Mouse (Mus musculus) testis, postnatal 14 days (tissue): ENCODE measurements at regions not wholly inside any gene's neighbourhood (a gene's known extent, or its start where the extent isn't known, plus 50 kb on each side); places are given as distances from the start of the nearest gene placed in this dataset.

ENCODE experiments used
- DNase-seq: peaks from one replicate; pipeline ENCODE4 v3.0.0; 2021; ENCODE audit warnings: low spot score

DNA sequence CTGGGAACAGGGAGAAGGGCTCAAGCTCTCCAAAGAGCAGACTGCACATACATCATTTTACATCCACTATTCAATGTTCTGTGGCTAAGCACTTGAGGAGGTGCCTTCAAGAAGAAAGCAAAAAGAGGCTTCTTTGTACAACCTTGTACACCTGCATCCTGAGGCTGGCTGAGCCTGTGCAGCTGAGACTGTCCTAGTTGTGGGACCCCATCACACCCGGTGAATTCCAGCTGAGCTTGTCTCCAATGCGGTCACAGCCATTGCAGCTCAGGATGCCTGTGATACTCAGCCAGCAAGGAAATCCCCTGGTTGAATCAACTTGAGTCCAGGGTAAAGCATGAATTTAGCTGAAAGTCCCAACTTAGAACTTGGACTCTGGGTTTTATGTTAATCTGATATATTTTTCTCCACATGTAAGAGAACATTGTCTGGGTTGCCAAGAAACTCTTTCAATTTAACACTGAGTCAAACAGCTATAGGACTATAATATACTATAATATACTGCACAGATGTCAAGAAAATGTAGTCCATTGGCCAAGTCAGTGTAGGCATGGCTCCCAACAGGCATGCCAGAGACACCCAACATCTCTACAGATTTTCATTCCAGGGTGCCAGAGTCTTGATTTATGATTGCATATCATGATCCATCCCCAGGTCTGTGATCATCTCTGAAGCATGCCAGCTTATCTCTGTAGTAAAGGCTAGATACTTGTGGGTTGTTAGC, 599.2 kb downstream of the Pard3 start:
- no peak for DNase-seq

DNA sequence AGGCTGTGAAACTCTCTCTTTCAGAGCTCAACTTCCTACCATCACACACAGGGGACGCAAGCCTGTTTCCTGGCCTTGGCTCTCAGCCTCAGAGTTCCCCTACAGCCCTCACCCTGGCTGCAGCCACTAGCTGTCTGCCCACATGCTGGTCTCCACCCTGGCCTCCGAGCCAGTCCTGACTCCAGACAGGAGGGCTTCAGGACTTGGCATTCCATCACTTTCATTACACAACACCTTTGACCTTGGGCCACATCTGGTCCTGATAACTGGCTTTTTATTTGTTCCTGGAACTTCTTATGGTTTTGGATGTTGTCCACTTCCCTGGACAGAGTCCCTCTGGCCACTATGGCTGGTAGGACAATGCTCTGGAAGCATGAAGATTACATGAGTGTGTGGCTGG, 602.9 kb downstream of the Pard3 start:
- DNase-seq: peak; percentile 9

DNA sequence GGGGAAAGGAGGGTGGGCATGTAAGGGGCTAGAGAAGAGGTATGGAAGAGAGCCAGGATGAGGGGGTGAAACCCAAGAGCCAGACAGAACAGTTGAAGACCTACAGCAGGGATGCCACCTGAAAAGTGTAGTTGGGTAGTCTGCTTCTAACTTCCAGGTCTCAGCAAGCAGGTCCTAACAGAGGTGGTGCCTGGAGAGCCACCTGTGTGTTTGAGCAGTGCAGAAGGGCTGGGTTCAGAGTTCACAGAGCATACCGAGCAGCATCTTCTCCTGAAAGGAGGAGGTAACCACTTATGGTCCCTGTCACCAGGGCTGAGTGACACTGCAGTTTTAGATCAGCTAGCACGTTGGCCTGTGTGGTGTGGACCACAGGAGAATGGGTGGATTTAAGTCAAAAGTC, 605.3 kb downstream of the Pard3 start:
- no peak for DNase-seq

DNA sequence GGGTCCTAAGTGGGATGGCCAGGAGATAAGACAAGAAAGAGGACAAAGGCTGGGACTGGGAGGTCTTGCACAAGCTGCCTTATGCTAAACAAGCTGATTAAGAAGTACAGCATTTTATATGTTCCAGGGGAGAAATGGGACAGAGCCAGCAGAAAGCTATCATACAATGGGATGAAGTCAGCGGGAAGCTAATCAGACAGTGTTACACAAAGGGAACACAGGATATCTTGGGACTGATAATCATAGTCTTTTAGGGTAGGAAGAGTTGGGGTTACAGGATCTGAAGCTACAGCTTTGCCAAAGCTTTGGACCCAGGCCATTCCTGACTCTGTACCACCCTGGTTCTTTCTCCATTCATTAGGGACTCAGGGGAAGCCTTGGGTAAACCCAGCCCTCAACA, 610.4 kb downstream of the Pard3 start:
- no peak for DNase-seq

DNA sequence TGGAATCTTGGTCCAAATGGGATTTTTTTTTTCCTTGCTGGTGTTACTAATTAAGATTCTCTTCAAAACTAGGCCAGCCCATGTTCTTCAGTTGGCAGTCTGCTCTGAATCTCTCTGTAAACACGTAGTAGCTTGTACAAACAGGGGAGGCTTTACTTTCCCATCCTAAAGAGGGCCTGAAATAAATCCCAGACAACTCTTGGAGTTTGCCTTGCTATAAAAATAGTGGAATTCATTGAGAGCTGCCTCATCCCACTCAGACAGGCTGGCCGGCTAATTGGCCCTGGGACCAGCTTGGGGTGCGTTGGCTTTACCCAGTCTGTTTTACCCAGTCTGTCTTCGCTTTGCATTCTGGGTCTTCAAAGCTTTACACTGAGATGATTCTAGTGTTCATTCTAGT, 611.7 kb downstream of the Pard3 start:
- DNase-seq: no peak

DNA sequence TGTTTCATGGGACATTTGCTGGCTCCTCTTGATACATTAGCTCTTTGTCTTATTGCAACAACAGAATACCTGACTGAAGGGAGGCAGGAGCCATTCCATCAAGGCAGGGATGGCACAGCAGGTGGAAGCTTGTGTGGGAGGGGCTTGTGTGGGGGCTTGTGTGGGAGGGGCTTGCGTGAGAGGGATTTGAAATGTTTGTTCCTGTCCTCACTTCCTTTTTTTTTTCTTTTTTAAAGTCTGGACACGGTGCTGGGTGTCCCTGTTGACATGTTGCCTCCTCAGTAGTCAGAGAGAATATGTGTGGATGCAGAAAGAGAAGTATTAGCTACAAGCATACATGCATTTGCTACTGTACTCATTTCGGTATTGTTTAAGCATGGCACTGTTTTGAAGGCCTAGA, 616.5 kb downstream of the Pard3 start:
- DNase-seq: no peak

DNA sequence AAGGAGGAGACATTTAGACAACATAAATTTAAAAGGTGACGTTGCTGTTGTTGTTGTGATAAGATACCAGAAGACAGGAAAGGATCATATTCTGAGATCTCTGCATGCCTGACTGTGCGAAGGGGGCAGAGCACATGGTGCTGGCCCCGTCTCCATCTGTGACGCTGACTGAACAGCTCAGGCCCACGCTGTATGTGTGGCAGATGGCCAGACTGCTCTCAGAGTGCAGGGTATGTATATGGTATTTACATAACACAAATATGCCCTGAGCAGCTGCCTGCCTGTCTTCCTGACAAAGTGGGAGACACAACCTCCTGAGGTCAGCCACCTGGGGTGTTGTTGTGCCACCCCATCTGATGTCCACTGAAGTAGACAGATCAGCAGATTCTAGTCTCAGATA, 620.5 kb downstream of the Pard3 start:
- no peak for DNase-seq

DNA sequence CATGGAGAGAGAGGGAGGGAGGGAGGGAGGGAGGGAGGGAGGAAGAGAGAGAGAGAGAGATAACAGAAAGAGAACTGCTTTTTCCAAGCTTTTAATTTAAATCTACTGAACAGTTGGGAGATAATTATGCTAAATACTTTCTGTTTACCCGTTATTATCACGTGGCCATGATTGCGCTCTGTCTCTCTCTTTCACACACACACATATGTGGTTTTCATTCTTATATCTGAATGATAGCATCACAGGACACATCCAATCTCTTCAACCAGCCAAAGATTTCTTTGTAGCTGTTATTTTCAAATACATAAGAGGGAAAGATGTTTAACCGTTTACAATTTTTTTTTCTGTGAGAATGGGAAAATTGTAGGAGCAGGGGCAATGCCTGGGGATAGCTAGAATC, 627.1 kb downstream of the Pard3 start:
- no peak for DNase-seq

DNA sequence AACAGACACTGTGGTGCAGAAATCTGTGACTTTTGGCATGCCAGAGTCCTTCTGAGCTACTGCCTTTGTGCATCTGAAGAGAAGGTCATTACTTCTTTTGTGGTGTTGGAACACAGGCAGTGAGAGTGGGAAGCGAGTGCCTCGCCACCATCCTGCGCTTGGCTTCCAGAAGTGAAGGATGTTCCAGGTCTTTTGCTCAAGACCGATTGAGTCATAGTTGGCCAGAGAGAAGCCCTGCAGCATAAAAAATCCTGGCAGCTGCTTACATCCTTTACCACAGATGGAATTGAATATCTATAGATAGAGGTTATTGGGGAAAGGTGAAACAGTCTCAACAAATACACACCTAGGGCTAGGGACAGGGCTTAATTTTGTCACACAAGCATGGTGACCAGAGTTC, 634.7 kb downstream of the Pard3 start:
- no peak for DNase-seq

DNA sequence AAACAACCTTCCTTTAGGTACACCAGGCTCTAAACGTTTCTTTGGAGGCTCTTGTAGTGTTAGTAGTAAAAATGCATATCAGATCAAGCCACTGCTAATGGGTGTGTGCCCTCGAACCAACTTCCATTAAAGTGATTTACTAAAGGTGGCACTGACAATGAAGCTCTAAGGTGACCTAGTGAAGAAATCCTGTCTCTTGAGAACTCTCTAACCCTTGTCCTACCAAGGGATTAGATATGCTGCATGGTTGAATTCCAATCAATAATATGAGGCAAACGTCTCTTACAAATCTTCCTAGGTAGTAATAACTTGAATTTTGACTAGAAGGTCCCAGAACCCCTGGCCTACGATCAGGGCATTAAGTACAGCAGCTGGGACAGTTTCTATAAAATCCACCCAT, 640.7 kb downstream of the Pard3 start:
- no peak for DNase-seq

DNA sequence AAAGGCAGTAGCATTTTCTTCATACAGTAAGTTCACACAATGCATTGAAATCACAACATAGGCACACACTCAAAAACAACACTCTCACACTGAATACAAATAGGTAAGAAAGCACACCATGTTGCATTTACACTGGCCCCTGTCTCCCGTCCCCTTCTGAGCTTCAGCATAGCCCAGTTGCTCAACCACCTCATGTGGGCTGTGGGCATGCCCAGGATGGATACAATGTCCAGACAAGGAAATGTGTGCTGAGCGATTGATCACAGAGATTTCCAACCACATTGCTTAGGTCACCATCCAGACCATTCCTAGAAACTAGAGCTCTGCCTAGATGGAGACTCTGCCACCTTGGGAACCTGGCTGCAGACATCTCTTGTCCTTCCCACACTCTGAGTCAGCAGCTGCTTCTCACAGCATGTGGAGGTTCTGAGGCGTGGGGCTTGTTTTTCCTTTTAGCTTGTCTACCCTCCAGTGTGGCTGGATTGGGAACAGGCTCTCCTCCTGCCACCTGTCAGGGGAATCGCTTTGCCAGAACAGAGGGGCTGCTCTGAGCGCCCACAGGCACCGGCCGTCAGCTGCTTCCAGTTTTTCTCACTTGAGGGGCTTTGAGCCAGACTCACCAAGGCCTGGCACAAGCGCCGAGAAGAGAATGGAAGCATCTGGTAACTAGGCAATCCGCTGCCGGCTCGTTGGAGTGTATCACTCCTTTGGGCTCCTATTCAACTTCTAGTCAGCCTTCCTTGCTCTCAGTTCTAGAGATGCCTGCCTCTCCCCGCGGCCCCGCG, 642.5 kb downstream of the Pard3 start:
- DNase-seq: no peak

DNA sequence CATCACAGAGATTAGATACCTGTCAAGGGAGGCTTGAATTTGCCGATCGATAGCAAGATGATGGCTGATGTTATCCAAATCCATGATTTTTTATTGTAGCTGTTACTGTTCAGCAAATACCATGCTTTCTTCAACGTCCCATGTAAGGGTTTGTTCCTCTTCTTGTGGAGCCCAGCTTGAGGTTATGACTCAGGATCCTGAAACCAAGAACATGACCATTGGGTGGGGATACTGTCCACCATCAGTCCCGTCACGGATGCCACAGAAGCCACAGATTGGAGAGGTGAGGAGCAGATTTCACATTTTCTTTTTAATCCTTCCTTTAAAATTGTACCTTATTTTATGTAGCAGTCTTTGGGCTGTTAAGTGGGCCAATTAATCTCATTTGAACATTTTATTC, 645.7 kb downstream of the Pard3 start:
- DNase-seq: no peak

DNA sequence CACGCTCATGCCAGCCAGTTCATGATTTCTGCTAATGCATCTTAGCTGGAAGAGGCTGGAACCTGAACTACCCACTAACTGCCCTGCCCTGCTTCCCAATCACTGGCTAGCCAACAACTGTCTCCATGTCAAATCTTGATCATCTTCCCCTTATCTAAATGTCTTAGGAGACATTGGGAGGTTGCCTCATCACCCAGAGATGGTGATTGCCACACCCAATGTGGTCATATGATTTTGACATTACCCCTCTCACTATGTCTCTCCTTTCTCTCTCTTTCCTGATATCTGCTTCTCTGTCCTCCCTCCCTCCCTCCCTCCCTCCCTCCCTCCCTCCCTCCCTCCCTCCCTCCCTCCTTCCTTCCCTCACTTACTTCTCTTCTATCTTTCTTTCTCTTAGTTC, 643.3 kb upstream of the Nrp1 start:
- DNase-seq: no peak

DNA sequence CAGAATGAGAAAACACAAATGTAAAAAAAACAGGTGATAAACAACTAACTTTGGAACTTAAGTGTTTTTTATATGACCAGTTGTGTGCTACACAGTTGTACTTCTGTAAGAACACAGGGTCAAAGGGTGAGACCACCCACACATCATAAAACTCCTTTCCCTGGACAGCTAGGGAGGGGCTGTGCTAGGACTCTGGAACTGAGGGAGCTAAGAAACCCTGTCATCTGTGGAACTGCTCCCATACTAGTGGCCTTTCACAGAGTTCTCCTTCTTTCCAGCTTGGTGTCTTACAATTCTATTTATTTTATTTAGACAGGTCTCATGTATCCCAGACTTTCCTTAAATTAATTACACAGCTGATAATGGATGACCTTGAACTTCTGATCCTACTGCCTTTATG, 640.4 kb upstream of the Nrp1 start:
- DNase-seq: peak; percentile 24

DNA sequence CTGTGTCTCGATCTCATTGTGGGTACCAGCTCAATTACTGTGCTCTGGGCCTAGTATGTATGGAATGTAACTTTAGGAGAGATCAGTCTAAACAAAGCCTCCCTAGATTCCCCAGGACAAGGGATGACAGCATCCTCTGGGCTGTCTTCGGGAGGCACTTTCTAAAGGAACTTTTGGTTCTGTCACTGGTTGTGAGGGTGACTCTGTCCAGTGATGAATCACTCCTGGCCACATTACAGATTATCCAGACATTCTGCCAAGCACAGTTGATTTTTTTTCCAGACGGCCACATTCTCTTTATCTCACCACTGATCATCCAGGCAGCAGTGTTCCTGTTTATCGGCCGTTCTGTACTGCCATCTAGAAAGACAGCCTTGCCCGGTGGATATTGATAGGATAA, 638.5 kb upstream of the Nrp1 start:
- DNase-seq: no peak

DNA sequence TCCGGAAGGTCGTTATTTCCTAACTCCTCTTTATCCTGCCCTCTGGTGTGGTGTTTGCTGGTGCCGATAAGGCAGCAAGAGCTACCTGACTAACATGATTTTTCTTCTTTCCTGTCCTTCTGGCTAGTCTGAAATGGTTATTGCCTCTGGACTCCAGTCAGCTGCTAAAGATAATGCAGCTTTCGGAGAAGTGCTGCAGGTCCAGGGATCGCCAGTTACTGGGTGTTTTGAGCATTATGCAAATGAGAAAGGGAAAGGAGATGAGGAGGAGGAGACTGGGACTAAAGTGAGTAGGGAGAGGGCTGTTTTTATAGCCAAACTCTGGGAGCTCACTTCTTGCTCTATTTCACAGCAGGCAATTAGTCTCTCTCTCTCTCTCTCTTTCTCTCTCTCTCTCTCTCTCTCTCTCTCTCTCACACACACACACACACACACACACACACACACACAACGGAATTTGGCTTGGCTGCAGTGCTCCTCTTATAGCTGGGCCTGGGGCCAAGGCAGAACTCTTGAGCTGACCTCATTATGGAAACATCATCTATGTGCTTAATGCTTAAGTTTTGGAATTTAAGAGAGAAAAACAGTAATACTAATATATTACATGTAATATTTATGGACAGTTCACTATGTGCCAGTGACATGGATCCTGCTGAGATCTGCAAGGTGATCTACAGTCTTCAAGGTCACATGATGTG, 637.7 kb upstream of the Nrp1 start:
- no peak for DNase-seq

DNA sequence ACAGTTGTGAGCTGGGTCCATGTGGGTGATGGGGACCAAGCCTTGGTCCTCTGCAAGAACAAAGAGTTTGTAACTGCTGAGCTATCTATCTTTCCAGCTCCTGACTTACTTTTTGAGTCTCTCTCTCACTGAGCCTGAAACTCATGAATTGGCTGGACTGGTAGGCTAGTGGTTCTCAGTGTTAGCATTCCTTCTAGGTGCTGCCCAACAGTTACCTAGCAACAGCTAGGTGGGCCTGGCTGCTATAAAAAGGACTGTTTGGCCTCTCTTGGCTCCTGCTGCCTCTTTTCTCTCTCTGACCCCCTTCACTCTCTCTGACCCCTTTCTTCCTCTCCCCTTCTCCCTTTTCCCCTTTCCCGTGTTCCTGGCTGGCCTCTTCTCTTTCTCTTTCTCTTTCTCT, 636.8 kb upstream of the Nrp1 start:
- DNase-seq: no peak

DNA sequence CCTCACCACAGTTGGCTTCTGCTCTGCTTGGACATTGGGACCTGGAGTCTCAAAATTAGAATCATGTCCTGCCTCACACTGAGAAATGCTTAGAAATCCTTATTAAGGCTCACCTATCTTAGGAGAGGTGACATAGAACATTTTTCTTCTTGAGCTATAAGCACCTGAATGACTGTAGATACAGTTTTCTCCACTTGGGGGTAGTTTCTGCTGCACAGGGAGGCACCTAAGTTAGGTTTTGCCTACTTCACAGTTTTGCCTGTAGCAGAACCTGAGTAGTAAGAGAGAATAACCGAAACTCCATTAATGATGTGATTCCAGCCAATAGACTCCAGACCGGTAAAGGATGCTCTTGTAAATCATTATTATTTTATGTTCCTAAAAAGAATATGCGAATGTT, 624.3 kb upstream of the Nrp1 start:
- no peak for DNase-seq

DNA sequence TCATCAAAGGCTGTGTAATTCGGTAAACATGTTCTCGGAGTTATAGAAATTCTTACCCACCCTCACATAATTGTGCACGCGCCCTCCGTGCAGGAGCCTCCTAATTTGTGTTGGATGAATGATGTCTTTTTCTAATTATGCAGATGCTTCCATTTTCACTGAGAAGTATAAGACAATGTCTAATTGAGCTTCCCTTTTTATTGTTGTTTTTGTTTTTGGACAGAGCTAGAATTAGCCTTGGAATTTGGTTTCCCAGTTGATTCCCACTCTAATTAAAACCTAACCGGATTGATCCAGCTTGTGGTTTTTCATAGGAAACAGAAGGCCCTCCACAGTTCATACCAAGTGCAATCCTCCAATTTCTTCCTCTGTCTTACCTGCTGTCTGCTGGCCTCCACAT, 616.2 kb upstream of the Nrp1 start:
- DNase-seq: no peak

DNA sequence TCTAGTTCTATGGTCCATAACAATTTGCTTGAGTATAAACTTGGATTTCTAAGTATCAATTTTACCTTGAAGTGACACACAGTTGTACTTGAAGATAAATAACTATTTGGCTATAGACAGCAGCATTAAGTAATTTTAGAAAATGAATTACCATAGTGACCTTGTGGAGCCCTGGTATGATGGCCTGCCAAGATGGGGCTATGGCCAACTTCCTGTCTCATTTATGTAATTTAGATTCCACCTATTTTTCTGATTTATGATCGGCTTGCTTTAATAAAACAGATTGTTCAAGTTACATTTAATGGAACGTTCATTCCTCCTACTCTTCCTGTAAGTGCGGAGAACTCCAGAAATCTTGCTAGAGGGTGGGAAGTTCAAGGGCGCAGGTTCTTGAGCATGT, 613.2 kb upstream of the Nrp1 start:
- DNase-seq: no peak

DNA sequence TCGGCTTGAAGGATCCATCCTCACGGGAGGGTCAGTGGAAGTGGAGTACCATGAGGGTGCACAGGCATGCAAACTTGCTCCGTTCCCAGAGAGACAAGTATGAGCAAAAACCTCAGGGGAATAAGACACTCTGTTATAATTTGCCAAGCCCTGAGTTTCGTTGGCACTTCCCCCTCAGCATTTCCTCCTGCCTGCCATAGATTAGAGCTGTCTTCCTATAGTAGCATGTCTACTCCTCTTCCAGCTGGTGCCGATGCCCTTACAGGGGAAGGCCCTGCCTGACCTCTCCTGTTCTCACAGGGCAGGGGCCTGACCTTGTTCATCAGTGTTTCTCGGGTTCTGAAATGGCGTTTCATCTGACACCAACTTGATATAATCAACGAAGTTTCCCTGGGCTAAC, 611.9 kb upstream of the Nrp1 start:
- no peak for DNase-seq

DNA sequence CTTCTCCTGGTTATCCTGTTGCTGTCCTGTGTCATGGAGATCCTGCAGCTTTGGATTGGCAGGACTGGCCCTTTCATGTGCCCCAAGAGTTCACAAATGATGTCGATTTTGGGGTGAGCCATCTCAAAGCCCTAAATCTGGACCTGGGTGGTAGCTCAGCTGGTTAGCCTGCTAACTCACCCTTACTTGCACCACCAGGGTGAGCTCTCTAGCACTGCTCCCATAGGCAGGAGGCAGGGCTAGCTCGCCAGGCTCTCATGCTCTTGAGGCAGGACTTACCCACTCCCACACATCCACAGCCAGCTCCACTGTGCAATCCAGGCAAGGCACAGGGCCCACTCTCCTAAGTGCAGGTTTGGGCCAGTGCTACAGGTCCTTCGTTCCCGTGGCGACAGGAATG, 605.5 kb upstream of the Nrp1 start:
- DNase-seq: no peak

DNA sequence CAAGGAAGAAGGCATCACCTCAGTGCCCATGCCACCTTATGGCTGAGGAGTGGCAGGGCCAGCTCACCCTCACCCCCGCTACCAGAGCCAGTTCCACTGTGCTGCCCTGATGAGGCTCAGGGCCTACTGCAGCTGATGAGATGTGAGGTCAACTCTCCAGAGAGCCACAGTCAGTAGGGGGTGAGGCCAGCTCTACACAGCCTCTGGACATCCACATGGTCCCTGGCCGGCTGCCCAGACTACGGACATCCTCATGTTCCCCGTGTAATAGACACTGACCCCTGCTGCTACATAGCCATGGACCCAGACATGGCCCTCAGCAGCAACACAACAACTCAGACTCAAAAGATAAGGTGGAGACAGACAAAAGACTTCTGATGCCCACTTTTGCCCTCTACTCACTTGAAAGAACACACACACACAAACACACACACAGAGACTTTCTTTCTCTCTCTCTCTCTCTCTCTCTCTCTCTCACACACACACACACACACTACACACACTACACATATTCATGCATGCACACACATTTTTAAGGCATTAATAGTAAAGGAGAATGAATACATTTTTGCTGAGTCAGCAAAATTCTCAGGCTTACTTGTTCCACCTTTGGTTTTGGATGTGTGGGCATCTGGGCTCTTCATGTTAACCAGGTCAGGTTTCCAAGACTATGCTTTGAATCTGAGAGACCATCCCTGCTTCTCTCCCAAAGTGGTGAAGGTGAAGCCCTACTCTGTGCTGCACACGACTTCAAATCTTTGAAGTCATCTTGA, 604.4 kb upstream of the Nrp1 start:
- DNase-seq: no peak
